Mouse (Mus musculus) adrenal gland, adult (tissue): ENCODE results near the gene P4ha2.
A peak's percentile ranks its signal among the peaks of the same experiment; 100 is the strongest.

Experiments
- DNase-seq, 2 experiments: peaks; one replicate each; pipeline ENCODE4 v3.0.0; 2022 to 2023; ENCODE audit warnings: low spot score in 1 of 2; ENCODE audit not compliant: inconsistent age in 2 of 2

Gene P4ha2

DNA sequence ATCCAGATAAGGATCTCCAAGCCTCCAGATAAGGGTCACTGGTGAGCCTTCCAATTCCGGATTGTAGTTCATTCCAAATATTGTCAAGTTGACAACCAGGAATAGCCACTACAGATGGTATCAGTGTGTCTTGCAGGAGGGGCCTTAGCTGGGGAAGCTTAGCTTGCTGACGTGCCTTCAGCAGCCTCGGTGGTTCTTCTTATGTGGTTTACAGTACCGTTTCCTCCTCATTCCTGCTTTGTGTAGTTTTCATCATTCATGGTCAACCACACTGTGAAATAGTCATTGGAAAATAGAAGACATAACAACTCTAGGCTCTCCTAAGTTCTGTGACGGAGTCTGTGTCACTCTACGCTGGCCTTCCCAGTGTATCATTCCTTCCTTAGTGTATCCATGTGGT, 5.1 kb downstream of the P4ha2 start:
- DNase-seq, result no peak

DNA sequence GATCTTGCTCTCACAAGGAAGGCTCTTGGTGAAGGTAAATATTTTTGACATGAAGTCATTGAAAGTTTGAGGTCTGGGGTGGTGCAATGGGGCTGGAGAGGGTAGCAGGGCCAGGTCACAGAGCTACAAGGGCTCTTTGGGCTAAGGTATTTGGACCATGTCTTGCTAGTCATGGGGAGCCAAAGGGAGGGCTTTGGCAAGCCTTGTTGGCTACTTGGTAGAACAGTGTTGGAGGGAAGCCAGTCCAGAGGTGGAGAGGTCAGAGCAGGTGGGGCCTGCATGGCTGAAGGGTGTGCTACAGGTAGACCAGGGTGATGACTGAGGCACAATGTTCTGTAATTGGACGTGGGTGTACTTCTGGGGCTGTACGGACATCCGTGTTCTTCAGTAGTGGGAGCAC, 6.8 kb downstream of the P4ha2 start:
- DNase-seq, result peak in 1 of 2 experiments; percentile 22

DNA sequence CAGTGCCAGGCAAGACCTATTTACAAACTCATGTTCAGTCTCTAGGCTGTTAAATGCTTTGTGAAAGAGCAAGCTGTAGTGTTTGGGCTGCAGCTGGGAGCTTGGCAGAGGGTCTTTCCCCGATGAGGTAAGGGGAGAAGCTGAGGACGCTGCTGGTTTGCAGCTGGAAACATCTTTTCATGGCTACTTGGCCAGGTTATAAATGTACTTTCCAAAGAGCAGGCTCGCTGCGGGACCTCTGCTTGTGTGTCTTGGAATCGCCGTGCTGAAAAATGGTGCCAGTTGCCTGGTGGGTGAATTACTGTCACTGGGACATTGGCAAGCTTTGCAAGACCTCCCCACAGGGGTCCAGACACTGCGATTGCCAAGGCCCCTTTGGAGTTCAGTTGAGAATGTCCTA, 7.3 kb downstream of the P4ha2 start:
- DNase-seq, result no peak

DNA sequence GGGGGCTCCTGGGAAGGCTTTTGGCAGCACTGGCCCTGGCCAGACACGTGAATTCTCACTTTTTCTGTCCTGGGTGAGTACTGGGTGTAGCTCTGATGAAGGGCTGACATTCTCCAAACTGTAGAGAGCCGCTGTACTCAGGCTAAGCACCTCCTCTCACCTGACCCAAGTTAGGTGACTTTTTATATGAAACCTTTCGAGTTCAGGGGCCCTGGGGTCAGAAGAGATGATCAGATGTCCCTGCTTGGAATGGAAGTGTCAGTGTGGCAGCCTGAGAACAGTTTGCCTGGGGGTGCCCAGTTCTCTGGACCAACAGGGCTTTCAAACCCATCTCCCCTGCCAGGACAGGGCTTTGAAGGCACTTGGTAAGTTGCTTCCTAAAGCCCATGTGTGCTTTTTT, 8.2 kb downstream of the P4ha2 start:
- DNase-seq, result no peak

DNA sequence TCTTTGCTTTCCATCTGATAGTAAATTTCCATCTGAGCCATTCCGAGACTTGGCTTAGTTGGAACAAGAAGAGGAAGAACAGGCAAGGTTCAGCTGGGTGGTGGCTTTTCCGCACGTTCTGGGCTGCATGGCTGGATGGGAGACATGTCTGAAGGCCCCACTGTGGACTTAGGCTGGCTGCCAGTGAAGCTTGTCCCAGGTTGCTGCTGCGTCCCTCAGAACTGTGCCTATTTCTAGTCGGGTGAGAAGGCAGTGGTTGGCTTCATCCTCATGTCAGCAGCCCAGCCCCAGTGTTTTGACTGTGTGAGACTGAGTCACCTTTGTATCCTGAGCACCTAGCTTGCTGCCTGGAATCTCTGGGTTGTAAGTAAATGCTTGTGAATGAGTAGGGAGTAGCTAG, 9.0 kb downstream of the P4ha2 start:
- DNase-seq, result peak in 1 of 2 experiments; percentile 17

DNA sequence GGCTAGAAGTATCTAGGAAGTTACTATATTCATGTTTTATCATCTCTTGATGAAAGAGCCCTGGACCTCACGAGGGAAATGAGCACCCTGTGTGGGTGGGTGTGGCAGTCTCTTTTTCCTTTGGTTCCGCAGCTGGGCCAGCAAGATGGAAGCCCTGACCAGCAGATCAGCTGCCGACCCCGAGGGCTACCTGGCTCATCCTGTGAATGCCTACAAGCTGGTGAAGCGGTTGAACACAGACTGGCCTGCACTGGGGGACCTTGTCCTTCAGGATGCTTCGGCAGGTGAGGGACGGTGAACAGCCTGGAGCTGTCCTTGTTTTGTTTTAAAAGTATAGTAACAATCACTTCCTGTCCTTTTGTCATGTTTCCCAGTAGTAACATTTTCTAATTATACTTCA, 11.4 kb downstream of the P4ha2 start:
- no peak for DNase-seq

DNA sequence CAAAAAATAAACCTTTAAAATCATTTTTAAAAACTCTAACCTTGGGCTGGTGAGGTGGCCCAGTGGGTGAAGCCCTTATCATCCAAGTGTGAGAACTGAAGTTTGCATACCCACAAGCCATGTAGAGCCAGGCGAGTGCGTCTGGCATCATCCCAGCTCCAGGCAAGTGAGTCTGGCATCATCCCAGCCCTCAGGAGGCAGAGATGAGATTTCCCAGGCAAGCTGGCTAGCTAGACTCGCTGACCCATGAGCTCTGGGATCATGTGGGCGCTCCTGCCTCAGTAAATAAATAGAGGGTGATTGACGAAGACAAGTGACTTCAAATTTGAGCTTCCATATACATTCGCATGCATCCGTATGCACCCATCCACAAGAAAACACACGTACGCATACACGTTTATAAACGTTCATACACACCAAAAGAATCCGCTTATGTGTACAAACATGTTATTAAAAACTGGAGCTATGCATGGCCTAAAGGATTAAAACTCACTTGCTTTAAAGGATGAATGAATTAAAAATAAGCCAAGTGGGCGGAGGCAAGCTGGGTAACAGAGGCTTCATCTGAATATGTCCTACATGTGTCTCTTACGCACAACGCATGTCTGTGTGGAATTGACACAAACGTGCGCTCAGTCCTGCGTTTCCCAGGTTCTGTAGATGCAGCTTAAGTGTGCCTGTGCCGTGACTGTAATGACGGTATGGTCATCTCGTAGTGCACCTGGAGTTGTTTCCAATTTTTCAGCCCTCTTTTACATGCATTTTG, 12.3 kb downstream of the P4ha2 start:
- peak in 1 of 2 experiments; percentile 64 for DNase-seq

DNA sequence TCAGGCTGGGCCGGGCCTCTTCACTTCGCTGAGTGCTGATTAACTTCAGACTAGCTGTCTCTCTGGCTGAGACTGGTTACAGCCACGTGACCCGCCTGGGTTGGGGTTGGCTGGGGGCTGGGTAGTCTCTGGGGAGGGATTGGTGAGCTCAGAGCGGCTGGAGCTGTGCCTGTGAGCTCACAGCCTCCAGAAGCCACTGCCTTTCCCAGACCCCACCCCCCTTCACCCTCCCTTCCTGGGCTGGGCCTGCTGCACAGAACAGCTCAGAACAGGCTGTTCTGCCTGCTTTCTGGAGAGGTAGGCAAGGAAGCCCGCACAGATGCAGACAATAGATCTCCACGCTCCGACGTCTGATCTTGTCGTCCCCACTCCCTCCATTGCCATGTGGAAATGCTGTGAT, 13.0 kb downstream of the P4ha2 start:
- peak; percentile 97 for DNase-seq

DNA sequence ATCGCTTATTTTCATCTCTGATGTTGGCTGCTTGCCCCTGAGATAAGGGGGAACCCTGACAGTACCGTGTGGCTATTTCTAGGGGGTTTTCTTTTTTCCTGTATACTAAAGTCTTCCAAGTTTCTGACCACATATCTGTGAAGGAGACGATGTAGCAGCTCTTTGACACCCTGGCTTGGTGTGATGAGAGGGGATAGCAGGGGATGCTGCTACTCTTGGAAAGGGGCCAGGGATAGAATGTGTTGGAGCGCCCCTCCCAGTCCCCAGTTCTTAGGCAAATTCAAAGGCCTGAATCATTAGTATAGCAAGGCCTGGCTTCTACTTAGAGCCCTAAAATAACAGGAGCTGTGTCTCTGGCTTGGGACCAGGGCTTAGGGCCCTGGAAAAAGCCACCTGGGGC, 13.5 kb downstream of the P4ha2 start:
- no peak for DNase-seq

DNA sequence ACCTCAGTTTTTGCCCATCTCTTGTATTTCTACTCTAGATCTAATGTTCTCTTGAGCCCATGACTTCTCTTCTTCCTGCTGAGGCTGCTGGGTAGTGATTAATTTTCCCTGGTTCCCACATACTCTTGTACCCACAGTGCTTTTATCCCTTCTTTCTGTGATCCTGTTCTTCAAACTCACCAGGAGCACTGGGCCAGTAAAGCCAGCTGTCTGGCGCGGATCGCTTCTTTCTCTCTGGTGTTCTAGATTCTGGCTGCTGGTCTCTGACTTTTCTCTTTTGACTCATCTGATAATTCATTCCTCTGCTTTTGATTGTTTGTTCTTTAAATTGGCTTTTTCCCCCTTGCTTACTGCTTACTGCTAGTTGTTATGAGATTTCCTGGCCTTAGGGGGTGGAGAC, 14.9 kb downstream of the P4ha2 start:
- peak in 1 of 2 experiments; percentile 21 for DNase-seq

DNA sequence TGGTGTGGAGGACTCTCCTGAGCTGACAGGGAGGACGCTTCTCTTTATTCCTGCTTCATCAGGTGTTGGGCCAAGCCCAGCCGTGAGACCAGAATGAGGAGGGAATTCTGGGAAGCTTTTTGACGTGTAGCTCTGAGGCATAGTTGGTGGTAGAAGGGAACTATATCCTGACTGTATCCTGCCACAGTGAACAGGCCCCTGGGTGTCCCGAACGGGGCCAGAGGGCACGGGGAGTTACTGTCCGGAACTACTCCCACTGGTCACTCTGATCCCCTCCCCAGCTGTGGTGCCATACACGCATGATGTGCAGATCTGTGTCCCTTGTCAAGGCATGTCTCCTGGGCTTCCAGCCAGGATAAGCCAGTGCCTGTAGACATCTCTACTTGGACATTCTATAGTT, 15.4 kb downstream of the P4ha2 start:
- peak; percentile 14 to 23 for DNase-seq

DNA sequence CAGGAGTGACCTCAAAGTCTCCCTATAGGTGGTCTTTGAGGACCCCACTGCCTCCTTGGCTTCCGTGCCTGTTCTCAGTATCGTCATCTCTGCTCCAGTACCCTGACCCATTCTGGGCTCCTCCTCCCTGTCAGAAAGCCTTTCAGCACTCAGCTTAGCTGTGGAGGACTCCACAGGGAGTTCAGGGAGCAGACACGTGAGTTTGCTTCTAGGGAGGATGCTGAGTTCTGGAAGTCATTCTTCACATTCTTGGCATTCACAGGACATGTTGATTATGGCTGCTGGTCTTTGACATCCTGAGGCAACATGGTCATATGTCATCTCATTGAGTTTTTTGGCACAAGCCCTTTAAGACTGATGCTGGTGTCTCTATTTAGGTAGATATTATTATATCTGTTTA, 16.0 kb downstream of the P4ha2 start:
- peak; percentile 11 to 23 for DNase-seq

DNA sequence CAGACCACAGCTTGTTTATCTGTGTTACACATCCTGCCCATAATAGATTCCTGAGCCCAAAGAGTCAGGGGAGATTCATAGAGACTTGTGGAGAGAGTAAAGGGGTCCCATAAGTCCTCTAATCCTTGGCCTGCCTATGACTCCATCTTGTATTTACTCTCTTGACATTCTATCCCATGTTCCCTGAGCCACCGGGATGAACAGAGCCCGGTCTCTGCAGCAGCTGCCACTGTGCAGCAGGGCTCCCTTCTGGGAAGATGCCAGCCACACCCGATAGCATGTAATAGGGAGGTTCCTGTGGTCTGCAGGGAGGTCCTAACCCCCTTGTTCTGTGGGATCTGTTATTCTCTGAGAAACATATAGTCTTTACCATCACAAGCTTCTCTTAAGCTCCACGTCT, 16.5 kb downstream of the P4ha2 start:
- DNase-seq, result peak; percentile 5 to 21

DNA sequence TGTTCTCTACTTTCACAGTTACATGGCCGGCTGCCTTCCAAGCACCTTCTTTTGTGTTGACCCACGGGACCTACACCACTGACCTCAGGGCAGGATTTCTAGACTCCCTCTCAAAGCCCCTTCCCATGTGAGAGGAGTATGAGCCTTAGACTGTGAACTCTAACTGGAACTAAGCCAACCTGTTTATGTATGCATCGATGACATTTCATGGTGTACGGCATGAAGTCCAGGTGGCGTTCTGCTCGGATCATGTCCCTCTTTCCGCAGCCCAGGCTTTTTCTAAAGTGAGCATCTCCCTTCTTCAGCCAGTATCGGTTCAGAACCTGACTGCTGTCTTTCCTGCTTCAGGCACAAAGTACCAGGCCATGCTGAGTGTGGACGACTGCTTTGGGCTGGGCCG, 17.2 kb downstream of the P4ha2 start:
- DNase-seq, result peak; percentile 3 to 17

DNA sequence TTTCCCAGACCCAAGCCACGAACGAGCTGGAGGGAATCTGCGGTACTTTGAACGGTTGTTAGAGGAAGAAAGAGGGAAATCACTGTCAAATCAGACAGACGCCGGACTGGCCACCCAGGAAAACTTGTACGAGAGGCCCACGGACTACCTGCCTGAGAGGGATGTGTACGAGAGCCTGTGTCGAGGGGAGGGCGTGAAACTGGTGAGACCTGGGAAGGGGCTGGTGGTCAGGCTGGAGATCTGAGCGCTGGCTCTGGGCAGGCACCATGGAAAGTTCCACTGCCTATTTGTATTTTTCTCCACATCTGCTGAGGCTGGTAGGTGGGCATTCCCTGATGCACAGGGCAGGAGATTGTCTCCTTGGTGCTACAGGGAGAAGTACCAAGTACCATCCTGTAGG, 19.2 kb downstream of the P4ha2 start:
- peak in 1 of 2 experiments; percentile 3 for DNase-seq

DNA sequence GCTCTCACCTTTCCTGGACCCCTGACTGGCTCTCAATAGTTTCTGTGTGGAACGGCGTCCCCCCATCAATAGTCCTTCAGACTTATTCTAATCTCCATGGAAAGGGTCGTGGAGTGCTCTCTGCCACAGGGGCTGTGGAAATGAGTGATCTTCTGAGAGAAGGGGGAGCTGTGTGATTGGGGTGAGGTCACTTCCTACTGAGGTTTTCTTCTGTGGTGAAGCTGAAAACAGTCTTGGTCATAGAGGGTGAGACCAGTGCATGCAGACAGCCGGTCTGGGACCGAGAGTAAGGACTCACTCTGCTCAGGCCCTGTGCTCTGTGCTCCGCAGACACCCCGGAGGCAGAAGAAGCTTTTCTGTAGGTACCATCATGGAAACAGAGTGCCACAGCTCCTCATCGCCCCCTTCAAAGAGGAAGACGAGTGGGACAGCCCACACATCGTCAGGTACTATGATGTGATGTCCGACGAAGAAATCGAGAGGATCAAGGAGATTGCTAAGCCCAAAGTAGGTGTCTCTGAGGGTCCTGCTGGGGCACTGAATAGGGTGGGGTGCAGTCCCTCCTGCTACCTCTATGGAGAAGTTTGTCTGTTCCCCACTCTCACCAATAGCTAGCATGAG, 20.0 kb downstream of the P4ha2 start:
- DNase-seq, result peak in 1 of 2 experiments; percentile 1

DNA sequence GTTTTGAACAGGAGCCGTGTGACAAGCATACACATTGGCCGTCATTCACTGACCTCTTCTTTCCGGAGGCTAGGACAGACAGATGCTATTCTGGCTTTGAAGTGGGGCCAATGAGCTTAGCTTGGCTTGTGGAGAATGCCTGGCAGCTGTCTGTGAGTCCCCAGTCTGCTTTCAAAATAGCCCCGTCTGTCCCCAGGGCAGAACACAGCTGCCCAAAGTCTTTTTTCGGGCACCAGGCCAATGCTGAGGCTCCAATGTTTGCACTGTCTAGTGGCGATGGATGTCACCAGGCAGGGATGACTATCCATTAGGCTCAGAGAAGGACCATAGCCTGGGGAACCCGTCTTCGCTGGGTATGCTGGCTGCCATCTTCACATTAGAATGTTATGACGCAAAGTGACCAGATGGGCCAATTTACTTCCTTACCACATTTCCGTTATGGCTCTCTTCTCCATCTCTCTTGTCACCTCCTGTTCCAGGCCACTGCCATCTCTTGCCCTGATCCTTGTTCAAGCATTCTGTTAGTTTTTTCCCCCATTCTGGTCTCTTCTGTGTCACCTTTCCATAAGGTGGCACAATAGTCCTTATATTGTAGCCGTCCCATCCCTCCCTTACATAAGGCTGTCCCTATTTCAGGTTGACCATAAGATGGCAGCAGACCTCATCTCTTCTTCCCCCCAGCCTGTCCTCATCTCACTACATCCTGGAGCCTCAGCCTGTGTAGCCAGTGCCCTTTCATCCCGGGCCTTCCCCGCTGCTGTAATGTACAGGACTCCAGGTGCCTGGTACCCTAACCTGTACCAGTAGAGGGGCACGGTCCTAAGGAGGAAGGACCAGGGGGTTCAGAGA, 22.7 kb downstream of the P4ha2 start:
- DNase-seq, result peak in 1 of 2 experiments; percentile 67

DNA sequence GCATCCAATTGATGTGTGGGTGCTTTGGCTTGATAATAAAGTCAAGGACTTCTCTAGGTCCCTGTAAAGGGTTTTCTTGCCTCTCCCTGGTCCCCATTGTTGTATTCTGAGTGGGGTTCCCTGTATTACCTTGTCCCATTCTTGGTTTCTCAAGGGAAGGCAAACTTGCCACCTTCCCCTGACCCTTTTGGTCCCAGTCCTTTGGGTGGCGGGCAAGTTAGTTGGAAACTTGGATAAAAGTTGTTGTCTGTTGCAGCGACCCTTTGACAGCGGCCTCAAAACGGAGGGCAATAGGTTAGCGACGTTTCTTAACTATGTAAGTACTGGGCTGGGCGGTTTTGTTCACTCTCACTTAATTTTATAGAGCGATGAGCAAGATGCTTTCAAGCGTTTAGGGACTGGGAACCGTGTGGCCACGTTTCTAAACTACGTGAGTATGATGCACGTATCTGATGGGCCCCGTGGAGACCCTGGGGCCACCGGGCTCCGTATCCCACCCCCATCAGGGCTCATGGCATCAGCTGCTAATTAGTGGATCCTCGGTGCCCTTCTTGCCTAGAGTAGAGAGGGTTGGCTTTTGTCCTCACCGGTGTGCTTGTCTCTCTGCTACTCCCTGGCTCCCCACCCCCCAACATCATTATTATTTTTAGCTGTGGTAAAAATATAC, 26.2 kb downstream of the P4ha2 start:
- peak in 1 of 2 experiments; percentile 17 for DNase-seq

DNA sequence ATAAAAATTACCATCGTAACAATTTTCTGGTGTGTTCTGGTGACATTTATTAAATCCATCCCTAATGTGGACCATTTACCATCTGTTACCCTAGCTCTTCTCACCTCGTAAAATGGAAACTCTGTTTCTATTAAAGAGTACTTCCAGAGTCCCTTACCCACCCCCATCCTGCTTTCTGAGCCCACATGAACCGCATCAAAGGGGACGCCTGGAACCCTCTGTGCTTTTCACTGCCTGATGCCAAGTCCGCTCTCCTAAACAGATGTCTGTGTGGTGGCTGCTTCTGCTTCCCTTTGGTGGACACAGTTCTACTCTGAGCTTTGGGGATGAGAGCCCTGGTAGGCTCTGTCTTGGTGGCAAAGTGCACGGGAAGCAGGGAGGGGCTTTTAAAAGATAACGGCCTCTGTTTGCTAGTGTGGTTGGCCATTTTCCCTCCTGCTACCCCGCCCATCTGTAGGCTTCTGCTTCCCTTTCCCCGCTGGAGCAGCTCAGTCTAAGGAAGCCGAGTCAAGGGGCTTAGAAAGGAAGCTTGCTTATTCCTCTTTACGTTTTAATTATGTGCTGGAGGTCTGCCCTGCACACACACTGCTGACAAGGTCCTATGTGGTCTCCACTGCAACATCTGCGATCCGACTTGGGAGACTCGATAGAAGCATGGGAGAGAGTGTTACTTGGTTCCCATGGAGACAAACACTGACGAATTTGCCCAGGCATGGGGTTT, 26.9 kb downstream of the P4ha2 start:
- DNase-seq, result peak in 1 of 2 experiments; percentile 43

DNA sequence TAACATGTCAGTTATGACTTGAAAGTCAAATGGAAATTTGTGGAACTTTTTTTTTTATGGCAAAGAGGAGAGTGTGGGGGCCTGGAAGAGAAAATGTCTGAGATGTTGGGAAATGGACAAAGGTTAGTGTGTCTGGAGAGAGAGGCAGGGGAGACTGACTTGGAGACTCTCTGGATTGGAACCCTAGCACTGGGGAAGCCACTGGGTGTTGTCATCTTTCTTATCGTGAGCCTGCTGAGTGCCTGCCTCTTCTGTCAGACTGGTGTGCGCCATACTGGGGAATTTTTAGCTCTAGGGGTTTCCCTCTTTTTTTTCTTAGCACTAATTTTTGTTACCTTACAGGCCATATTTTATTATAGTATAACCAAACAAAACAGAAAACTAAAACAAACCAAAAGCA, 27.5 kb downstream of the P4ha2 start:
- no peak for DNase-seq

DNA sequence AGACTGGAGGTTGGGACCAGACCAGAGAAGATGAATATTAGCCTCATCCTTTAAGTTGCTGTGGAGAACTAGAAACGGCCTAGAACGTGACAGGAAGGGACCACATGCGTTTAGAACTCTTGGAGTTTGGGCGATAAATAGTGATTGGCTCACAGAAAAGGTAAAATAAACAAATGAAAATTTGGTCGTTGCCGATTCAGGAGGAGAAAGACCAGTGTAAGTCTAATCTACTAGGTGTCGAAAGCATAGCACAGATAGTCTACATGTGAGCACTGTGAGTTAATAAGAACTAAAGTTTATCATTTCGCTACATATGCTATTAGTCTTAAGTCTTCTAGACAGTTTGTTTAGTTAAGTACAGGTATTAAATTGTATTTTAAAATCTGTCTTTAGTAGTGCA, 30.1 kb downstream of the P4ha2 start:
- DNase-seq, result no peak
